Mouse (Mus musculus): ENCODE results near the gene Kcnd3.

The Kcnd3 gene

GRCm38 (mm10) chr3:105521639-105522038, 69.5 kb downstream of the Kcnd3 start:
- no peak for ATAC-seq (ENCODE audit: low TSS enrichment)

GRCm38 (mm10) chr3:105528860-105529259, 76.7 kb downstream of the Kcnd3 start:
- peak; percentile 21; the same call in 1 of the 2 replicates for ATAC-seq (ENCODE audit: low TSS enrichment)

- ATAC-seq (ENCODE audit: low TSS enrichment), result no peak
Observed at GRCm38 (mm10) chr3:105529700-105530099, 77.6 kb downstream of the Kcnd3 start.

GRCm38 (mm10) chr3:105530363-105531130, 78.4 kb downstream of the Kcnd3 start:
- peak; percentile 69 for ATAC-seq (ENCODE audit: low TSS enrichment)

GRCm38 (mm10) chr3:105538406-105538805, 86.3 kb downstream of the Kcnd3 start:
- peak; percentile 82 for ATAC-seq (ENCODE audit: low TSS enrichment)

GRCm38 (mm10) chr3:105538819-105539607, 86.9 kb downstream of the Kcnd3 start:
- ATAC-seq (ENCODE audit: low TSS enrichment), result peak; percentile 62

GRCm38 (mm10) chr3:105542741-105543140, 90.6 kb downstream of the Kcnd3 start:
- no peak for ATAC-seq (ENCODE audit: low TSS enrichment)

GRCm38 (mm10) chr3:105544106-105544505, 92.0 kb downstream of the Kcnd3 start:
- ATAC-seq (ENCODE audit: low TSS enrichment), result no peak

GRCm38 (mm10) chr3:105546611-105547071, 94.5 kb downstream of the Kcnd3 start:
- ATAC-seq (ENCODE audit: low TSS enrichment), result peak; percentile 67

- ATAC-seq (ENCODE audit: low TSS enrichment), result no peak
Observed at GRCm38 (mm10) chr3:105548074-105548771, 96.1 kb downstream of the Kcnd3 start.

GRCm38 (mm10) chr3:105559456-105559855, 107.3 kb downstream of the Kcnd3 start:
- peak; percentile 67 for ATAC-seq (ENCODE audit: low TSS enrichment)

GRCm38 (mm10) chr3:105566973-105567372, 114.8 kb downstream of the Kcnd3 start:
- ATAC-seq (ENCODE audit: low TSS enrichment), result peak; percentile 20; the same call in 1 of the 2 replicates

GRCm38 (mm10) chr3:105567472-105567871, 115.3 kb downstream of the Kcnd3 start:
- peak; percentile 18 for ATAC-seq (ENCODE audit: low TSS enrichment)

- no peak for ATAC-seq (ENCODE audit: low TSS enrichment)
Observed at GRCm38 (mm10) chr3:105568403-105568802, 116.3 kb downstream of the Kcnd3 start.

- no peak for ATAC-seq (ENCODE audit: low TSS enrichment)
Observed at GRCm38 (mm10) chr3:105568851-105569250, 116.7 kb downstream of the Kcnd3 start.

GRCm38 (mm10) chr3:105569310-105569752, 117.2 kb downstream of the Kcnd3 start:
- no peak for ATAC-seq (ENCODE audit: low TSS enrichment)

GRCm38 (mm10) chr3:105569950-105570349, 117.8 kb downstream of the Kcnd3 start:
- no peak for ATAC-seq (ENCODE audit: low TSS enrichment)

- no peak for ATAC-seq (ENCODE audit: low TSS enrichment)
Observed at GRCm38 (mm10) chr3:105570818-105571217, 118.7 kb downstream of the Kcnd3 start.

- ATAC-seq (ENCODE audit: low TSS enrichment), result peak; percentile 66
Observed at GRCm38 (mm10) chr3:105571944-105572343, 119.8 kb downstream of the Kcnd3 start.

- ATAC-seq (ENCODE audit: low TSS enrichment), result no peak
Observed at GRCm38 (mm10) chr3:105573156-105573555, 121.0 kb downstream of the Kcnd3 start.

GRCm38 (mm10) chr3:105578320-105578719, 126.2 kb downstream of the Kcnd3 start:
- ATAC-seq (ENCODE audit: low TSS enrichment), result peak; percentile 76

- no peak for ATAC-seq (ENCODE audit: low TSS enrichment)
Observed at GRCm38 (mm10) chr3:105581119-105581518, 129.0 kb downstream of the Kcnd3 start.
